Mouse (Mus musculus) retina, adult 2 months (tissue): ENCODE measurements around the gene Tmod4.

Experiments
- DNase-seq: peaks from one replicate; pipeline ENCODE4 v3.0.0-alpha.2; 2012; ENCODE audit warnings: low read depth, low spot score

Gene Tmod4

DNA sequence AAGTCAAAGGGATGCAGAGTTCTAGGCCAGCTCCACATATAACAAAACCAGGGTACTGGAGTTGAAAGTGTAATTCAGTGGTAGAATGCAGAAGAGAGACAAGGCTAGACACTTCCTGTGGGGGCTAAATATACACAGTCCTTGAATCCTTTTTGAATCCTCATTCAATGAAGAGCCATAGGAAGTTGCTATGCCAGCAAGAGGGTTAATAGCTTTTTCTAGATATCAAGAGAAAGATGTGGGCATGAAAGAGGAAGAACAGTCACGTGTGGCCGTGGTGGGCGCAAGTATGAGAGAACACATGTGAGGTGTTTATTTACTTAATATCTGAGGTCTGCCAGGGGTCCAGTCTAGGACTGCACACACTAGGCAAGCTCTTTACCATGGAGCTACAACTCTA is 12.1 kb downstream of the Tmod4 start:
- DNase-seq: no peak

DNA sequence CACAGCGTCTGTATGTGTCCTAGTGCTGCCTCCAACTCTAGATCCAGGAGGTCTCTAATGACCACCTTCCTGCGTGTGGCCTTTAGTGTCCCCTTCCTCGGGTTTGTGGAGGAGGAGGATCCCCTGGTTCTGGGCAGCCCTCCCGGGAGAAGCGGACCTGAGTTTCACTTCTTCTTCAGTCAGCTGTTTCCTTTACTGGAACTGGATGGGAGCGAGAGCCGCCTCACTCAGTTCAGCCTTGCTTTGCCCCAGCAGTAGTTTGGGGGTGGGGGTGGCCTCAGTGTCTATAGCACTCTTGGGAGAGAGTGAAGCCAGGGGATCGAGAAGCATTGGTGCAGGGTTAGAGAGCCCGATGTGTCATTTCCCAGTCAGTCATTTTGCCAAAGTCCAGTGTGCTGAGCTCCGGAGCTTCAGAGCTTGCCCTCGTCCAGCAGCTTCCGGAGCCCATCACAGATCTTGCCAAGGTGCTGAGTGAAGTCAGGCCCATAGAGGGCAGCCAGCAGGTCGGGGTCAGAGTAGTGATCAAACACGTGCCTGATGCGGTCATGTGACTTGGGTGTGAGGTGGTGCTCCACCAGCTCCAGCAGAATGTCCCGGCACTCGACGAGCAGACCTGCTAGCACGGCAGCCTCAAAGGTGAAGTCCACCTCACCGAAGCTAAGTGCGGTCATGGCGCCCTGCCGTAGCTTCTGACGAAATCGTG is 15.5 kb downstream of the Tmod4 start:
- DNase-seq: no peak

DNA sequence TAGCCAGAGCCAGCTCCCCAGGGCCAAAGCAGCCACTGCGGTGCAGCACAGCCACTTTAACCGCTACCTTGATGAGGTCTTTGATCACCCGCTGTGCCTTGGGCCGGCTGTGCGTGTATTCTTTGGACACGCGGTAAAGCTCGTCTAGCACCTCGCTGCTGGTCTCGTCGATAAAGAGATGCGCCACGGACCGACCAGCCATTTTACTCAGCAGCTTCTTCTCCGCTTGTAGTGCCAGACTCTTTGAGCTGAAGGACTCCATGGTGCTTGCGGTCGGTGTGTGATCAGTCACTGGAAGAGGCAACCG is 16.0 kb downstream of the Tmod4 start:
- no peak for DNase-seq

DNA sequence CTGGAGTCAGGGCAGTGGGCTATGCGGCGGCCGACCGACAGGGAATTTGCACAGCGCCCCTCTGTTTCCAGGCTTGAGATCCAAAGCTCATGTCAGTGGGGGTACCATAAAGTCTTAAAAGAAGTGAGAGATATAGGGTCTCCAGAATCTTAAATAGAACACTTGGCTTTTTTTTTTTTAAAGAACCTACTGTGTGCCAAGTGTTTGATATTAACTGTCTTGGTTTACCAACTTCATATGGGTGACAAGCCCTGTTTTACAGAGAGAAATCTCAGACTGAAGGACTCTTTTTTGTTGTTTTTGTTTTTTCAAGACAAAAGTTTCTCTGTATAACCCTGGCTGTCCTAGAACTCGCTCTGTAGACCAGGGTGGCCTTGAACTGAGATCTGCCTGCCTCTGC is 16.5 kb downstream of the Tmod4 start:
- no peak for DNase-seq

DNA sequence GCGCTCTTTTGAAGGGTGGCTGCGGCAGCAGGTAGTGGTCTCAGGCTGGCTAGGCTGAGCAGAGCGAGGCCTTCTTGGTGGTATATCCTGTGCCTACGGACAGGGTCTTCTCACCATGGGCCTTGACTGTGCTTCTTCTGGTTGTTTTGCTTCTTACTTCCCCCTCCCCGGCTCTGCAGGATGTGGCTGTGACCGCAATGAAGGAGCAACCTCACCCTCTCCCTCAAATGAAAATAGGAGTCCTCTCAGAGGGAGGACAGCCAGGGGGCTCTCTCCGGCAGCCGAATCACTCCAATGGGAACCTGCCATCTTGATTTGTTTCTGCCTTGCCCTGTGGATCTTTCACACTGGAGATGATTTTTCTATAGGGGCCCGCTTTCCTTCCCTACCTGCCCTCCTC is 17.2 kb downstream of the Tmod4 start:
- no peak for DNase-seq

DNA sequence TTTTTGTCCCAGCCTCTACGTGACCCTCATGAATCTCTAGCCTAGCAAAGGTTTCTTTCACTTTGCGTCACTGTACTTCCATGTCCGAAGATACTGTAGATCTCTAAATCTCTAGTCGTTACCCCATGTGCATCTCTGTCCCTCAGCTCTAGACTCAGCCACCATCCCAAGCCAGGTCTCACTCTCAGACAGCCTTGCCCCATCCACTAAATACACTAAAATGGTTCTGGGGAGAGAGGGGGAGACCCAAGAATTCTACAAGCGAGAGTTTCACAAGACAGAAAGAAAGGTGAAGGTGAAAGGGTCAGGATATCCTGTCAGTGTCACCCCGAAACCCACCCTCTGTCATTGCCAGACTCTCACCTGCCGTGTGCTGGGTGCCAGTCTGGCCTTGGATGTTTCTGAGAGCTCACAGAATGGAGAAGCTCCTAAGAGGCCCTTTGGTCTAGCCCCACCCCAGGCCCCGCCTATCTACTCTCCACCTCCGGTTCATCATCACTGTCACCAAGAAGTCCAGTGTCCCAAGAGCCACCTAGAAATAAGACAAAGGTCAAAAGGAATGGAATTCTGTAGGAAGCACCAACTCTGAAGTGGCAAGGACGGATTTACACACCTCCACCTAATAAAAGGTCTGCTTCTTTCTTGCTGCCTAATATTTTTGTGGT is 17.8 kb downstream of the Tmod4 start, which contains the start of gene Tnfaip8l2:
Gene Tnfaip8l2, minus strand, starts transcription at position 409 of the 665 bp plus-strand sequence.
- no peak for DNase-seq

DNA sequence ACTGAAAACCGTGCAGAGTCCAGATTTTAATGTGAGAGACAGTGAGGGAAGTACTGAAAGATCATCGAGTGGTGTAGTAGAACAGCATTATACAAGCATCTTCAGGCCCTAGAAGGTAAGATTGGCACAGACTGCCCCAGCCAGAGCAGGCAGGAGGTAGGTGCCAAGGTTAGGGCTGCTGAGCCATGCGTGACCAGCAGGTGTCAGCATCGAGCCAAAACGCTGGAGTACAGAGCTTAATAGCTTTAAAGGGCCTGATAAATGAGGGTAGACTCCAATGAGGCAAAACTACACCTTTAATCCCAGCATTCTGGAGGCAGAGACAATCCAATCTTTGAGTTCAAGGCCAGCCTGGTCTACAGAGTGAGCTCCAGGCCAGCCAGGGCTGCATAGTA is 18.3 kb downstream of the Tmod4 start:
- DNase-seq: peak; percentile 67

DNA sequence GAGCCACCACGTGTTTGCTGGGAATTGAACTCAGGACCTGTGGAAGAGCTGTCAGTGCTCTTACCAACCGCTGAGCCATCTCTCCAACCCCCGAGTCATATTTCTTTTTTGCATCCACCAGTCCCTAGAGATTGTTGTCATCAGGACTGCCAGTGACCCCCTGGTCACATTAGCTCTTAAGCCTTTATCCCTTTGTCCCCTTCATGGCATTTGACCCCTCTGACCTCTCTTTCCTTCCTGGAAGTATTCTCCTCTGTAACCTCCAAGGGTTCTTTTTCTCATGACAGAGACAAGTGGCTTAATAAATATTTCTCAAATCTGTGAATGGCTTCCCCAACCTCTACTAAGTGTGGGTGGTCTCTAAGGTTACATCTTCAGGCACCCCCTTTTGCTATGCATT is 23.6 kb downstream of the Tmod4 start:
- DNase-seq: no peak

DNA sequence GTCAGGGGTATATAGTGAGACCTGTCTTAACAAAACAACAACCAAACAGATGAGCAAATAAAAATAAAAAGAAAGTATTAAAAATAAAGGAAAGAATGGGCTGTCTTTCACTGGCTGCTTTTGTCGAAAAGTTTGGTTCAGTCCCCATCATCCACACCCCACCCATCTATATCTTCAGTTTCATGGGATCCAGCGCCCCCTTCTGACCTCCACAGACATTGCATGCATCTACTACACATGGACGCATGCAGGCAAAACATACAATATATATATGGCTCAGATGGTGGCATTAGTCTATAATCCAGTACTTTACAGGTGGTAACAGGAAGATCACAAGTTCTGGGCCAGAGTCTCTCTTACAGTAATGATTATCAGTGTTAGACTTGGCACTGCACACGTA is 29.6 kb downstream of the Tmod4 start:
- no peak for DNase-seq

DNA sequence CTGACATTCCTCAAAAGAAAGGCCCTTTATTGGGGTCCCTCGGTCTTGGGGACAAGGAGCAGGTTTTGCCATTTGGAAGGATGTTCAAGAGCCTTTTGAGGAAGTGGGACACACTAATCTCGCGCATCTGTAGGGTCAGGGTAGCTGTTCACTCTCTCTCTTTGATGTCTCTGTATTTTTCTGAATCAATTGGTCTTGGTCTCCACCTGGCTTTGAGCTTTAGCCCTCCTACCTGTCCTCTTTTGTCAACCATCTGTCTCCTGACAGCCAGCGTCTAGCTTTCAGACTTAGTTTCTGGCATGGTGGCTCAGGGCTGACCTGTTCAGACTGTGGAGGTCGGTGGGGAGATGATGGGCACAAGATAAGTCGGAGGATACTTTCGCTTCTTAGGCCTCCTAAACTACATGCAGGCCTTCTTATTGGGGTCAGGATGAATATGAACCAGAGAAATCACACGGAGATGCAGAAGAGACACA is 35.3 kb downstream of the Tmod4 start:
- no peak for DNase-seq

DNA sequence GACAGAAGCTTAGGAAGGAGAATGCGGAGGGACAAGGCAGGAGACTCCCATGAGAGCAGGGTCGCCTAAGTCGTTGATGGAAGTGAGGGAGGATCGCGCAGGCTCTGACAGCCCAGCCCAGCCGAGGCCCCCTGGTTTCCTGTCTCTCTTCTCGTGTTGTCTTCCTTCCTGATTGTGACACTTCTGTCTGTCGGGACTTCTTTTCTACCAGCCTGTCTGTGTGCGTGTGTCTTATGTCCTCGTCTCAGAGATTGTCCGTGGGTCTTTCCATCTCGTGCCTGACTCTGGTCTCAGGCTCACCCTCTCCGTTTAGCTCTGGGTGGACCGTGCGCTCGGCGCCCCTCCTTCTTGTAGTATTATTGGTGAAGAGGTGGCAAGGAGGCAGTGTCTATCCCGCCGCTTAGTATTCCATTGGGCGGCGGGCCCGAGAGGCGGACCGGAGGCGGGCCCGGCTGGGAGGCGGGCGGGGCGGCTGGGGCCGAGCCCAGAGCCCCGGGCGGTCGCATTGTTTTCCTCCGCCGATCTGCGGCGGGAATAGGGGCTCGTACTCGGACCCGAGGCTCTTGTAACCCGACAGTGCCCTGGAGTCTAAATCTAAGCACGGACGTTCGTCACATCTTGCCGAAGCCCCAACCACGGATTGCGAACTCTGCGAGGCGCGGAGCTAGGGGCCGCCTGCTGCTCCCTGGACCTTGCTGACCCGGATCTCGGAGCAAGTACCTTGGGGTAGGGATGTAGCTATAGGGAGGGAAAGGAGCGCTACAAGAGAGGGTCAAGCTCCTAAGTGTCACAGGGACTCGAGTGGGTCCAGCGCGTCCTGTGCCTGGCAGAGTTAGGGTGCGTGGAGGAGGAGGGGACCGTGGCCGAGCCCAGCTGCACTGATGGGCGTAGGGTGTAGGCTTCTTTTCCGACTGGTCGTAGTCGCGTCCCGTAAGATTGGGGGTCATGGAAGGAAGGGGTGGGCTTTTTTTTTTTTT is 36.0 kb downstream of the Tmod4 start, which contains the start of gene Sema6c:
Gene Sema6c, plus strand, starts transcription at position 471 of the 977 bp plus-strand sequence.
- DNase-seq: peak; percentile 74

DNA sequence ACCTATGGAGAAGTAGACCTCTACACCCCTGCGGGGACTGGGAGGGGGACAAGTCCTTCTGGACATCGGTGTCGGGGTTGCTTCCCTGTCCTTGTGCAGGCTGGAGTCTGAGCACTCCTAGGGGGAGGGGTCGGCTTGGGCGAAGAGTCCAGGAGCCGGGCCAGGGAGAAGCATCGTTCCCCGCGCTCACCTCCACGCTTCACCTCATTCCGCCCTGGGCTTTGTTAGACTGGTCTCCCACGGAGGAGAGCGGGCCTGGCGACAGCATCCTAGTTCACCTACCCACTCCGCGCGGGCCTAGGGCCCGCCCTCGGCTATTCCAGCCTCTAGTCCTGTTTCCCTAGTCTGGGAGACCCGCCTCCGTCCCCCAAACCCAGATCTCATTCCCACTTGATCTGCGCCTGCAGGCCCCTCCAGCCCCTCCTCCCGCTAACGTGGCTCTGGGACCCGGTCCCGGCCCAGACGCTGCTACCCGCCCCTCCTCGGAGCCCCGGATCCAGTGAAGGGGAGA is 36.8 kb downstream of the Tmod4 start:
- no peak for DNase-seq

DNA sequence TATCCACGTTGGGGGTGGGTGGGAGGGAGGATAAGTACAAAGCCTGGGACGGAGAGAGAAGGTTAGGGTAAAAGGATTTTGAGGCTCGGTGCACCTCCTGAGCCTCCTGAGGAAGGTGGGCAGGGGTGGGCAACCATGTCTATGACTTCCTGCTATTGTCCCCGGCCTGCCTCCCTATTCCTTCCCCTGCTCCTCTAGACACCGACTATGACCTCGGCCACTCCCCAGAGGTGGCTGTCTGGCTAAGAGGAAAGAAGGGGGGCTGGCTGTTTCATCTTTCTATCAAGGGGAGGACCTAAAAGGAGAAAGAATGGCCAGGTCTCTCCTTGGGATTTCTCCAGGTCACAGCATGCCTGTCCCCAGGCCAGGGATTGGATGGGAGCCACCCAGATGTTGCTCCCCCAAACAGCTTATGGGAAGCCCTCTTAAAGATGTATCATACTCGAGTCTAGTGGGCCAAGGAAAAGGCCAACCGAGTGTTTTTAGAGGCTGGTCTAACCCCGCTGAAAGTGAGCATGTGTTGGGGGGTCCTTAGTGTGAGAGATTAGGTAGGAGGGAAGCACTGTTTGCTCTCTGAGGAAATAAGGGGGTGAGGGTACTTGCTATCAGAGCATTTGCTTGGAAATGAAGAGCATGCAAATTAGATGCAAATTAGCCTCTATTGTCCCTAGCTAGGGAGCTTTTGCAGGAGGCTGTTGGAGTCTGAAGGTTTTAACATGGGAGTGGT is 37.5 kb downstream of the Tmod4 start:
- DNase-seq: no peak

DNA sequence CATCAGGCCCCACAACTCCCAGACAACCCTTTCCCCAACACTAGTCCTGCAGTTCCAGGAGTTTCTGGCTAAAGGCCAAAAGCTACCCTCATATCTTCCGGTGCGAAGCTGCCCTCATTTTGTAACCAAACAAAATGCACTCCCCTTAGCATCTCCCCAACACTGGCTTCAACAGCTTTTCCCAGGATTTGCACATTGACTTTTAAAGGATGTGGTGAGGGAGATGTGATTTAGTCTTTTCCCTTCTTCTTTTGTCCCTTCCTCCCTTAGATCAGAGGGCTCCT is 38.0 kb downstream of the Tmod4 start:
- no peak for DNase-seq

DNA sequence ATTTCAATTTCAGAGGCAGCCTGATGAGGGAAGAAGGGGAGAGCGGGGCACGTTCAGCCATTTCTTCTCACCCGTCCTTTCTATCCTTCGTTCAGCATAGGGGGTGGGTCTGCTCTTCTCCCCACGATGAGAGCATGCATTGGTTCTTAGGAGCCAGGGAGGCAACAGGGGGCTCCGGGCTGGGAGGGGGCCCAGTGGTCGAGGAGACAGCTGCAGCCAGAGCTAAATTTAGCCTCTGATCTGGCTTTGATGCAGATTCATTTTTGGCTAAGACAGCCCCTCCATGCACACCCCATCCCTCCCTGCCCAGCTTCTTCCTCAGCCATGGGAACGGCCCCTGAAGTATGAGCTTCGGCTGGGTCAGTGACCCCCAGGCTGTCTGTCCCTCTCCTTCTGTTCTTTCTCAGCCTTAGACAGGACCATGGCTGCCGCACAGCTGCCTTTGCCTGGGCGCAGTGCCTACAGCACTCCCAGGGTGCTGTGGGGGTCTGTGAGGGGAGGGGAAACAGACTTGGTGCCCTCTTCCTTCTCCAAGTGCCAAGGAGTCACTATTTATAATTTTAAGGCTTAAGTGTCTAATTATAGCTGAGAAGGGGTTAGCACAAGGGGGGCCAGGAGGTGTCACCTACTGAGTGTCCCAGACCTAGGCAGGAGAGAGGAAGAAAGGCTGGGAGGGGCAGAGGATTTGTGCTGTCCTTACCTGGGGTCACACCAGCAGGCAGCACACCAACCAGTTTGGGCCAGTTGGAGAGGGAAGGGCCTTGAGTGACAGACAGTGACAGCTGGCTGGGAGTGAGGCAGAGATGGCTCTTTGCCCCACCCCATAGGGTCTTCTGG is 39.4 kb downstream of the Tmod4 start:
- DNase-seq: no peak

DNA sequence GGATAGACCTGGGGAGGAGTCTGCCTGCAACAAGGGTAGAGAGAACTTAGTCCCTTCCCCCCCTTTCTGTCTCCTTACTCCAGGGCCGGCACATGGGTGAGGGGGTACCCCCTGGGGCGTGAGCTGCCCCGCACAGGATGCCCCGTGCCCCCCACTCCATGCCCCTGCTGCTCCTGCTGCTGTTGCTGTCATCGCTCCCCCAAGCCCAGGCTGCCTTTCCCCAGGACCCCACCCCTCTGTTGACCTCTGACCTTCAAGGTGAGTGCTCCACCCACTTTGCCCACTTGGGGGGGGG is 39.9 kb downstream of the Tmod4 start:
- DNase-seq: no peak

DNA sequence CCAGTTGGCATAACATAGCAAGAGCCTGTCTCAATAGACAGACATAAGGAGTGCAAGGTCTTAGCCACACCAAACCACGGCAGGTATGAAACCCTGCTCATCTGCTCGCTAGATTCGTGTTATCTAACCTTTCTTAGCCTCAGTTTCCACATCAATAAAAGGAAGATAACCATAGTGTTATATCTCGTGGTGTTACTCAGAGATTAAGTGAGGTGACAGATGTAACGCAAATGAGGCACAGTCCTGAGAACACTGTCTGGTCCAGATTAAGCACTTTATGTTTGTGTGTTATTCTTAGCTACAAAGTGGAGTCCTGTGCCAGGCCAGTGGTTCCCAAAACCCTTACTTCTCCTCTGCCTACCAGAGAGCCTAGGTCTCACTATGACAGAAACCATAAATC is 40.6 kb downstream of the Tmod4 start:
- no peak for DNase-seq

DNA sequence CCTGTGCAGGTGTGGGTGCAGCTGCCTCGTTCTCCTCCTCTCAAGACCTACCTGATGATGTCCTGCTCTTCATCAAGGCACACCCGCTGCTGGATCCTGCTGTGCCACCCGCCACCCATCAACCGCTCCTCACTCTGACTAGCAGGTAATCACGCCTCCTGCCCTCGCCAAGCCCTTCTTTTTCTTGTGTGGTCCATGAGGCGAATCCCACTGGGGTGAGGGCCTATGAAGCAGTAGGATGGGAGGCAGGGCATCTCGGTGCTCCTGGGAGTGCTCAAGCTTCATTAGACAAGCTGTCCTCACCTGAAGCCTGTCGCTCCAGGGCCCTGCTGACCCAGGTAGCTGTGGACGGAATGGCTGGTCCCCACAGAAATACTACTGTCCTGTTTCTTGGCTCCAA is 45.7 kb downstream of the Tmod4 start:
- DNase-seq: no peak

DNA sequence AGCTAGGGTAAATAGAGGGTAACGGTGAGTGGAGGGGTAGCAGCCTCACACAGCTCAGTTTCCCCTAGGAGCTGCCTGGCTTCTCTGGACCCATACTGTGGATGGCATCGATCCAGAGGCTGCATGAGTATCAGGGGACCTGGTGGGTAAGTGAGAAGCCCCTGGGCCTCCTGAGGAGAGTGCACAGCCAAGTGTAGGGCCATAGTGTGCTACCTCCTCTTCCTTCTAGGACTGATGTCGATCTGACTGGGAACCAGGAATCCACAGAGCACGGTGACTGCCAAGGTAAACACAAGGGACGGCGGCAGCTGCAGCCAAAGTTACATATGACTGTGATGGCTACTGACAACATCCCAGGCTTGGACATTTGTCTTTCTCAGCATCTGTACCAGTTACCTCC is 46.8 kb downstream of the Tmod4 start:
- DNase-seq: no peak

DNA sequence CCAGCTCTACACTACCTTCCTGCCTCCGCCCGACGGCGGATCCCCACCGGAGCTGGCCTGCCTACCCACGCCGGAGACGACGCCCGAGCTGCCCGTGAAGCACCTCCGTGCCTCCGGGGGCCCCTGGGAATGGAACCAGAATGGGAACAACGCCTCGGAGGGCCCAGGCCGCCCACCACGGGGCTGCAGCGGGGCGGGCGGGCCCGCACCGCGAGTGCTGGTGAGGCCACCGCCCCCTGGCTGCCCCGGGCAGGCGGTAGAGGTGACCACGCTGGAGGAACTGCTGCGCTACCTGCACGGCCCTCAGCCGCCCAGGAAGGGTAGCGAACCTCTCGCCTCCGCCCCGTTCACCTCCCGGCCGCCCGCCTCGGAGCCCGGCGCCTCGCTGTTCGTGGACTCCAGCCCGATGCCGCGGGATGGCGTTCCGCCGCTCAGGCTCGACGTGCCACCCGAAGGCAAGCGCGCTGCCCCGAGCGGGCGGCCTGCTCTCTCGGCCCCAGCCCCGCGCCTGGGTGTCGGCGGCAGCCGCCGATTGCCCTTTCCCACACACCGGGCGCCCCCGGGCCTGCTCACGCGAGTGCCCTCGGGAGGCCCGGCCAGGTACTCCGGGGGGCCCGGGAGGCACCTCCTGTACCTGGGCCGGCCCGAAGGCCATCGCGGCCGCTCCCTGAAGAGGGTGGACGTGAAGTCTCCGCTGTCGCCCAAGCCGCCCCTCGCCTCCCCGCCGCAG is 48.4 kb downstream of the Tmod4 start:
- no peak for DNase-seq
